Mouse (Mus musculus): Measurements from ENCODE around the gene Cntnap5c. TPM values are rescaled to one million over a fixed set of nuclear protein-coding genes. Genes with fewer than 3 reads are reported as not detected.

The Cntnap5c gene
- polyA plus RNA-seq, 1 experiment: not detected

DNA sequence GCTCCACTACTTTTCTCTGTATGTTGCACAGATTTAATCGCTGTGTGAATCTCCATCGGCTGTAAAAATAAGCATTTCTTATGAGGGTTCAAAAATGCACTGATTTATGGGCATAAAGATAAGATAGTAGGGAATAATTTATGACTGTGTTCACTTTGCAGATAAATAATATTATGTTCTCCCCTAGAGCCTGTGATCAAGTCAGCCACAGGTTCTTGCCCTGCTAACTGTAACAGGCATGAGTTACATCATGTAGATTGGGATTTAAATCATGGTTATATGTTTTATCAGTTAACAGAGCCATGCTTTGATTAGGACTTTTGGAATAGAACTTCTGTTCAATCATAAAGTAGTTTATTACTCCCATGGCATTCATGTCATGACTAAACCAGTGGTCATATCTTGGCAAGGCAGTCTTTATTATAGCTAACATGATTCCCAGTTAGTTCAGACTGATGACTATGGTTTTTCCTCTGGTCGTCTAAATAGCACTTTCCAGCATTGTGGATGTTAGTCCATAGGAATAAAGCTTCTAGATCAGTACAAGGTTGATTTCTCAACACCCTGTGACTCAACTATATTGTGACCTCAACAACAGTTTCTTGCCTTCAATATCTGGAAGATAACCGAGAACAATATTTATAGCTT, 118.5 kb downstream of the Cntnap5c start:
- Histone ChIP-seq H3K36me3 (ENCODE audit: control insufficient read depth, insufficient read depth, low read length) (no peaks in the 10 kb centered on the region), H3K27ac (ENCODE audit: insufficient read depth, low read length) (no peak overlapping the region)
- WGBS: 82% methylated on average over 4 of the region's 4 CpGs

GRCm38 (mm10) chr17:57911770-57912293, 142.5 kb downstream of the Cntnap5c start:
- H3K36me3 ChIP-seq (ENCODE audit: control insufficient read depth, insufficient read depth, low read length): no peaks in the 10 kb centered on the region
- TF ChIP-seq POLR2A (IDR thresholded peaks at IDR 0.05; ENCODE audit: low read depth, low read length) (no peak), CTCF (IDR thresholded peaks at IDR 0.05; ENCODE audit: extremely low read depth, insufficient read depth, insufficient read length, insufficient replicate concordance) (no peak)
- DNase-seq (ENCODE audit: low read depth in 1 of 2, low spot score in 2 of 2): no peak
- no peaks in the 10 kb centered on the region for H3K27me3 ChIP-seq (ENCODE audit: control insufficient read depth, insufficient read depth, low read length)
- no peak overlapping the region for H3K4me3 ChIP-seq (ENCODE audit: extremely low read depth, insufficient read depth, insufficient read length)
- no peak overlapping the region for H3K27ac ChIP-seq (ENCODE audit: insufficient read depth, low read length)
- no peaks in the 10 kb centered on the region for H3K4me1 ChIP-seq (ENCODE audit: control insufficient read depth, insufficient read depth, insufficient read length)

More for the DNA sequence above, 118.5 kb downstream of the Cntnap5c start:
- H3K27me3 ChIP-seq (ENCODE audit: control insufficient read depth, insufficient read depth, low read length): no peaks in the 10 kb centered on the region
- H3K4me1 ChIP-seq (ENCODE audit: control insufficient read depth, insufficient read depth, insufficient read length): no peaks in the 10 kb centered on the region
- DNase-seq (ENCODE audit: low read depth in 1 of 2, low spot score in 2 of 2): no peak
- H3K4me3 ChIP-seq (ENCODE audit: extremely low read depth, insufficient read depth, insufficient read length): no peak overlapping the region
- TF ChIP-seq POLR2A (IDR thresholded peaks at IDR 0.05; ENCODE audit: low read depth, low read length): no peak
- no peak for TF ChIP-seq CTCF (IDR thresholded peaks at IDR 0.05; ENCODE audit: extremely low read depth, insufficient read depth, insufficient read length, insufficient replicate concordance)

GRCm38 (mm10) chr17:57984230-57984629, 214.9 kb downstream of the Cntnap5c start:
- Histone ChIP-seq H3K4me1 (ENCODE audit: control insufficient read depth, insufficient read depth, insufficient read length) (no peaks in the 10 kb centered on the region), H3K27me3 (ENCODE audit: control insufficient read depth, insufficient read depth, low read length) (no peaks in the 10 kb centered on the region), H3K4me3 (ENCODE audit: extremely low read depth, insufficient read depth, insufficient read length) (no peak overlapping the region), H3K27ac (ENCODE audit: insufficient read depth, low read length) (no peak overlapping the region), H3K36me3 (ENCODE audit: control insufficient read depth, insufficient read depth, low read length) (no peaks in the 10 kb centered on the region)
- TF ChIP-seq CTCF (IDR thresholded peaks at IDR 0.05; ENCODE audit: extremely low read depth, insufficient read depth, insufficient read length, insufficient replicate concordance) (no peak), POLR2A (IDR thresholded peaks at IDR 0.05; ENCODE audit: low read depth, low read length) (no peak)
- DNase-seq (ENCODE audit: low read depth in 1 of 2, low spot score in 2 of 2): no peak
- WGBS: 81% methylated on average over 3 of the region's 3 CpGs

DNA sequence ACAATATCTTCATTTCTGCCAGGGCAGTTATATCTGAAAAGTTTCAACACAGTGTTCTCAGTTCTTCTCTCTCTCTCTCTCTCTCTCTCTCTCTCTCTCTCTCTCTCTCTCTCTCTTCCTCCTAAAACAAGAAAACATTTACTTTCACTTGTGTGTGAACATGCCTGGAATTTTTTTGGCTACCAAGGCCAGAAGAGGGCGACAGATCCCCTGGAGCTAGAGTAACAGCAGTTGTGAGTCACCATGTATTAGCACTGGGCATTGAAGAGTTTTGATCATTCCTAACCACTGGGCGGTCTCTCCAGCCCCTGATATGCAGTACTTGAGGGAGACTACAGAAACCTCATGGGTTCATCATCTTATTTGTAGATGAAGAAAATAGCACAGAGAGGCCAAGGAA, 219.1 kb downstream of the Cntnap5c start:
- Histone ChIP-seq H3K27ac (ENCODE audit: insufficient read depth, low read length) (no peak overlapping the region), H3K36me3 (ENCODE audit: control insufficient read depth, insufficient read depth, low read length) (no peaks in the 10 kb centered on the region), H3K4me3 (ENCODE audit: extremely low read depth, insufficient read depth, insufficient read length) (no peak overlapping the region), H3K27me3 (ENCODE audit: control insufficient read depth, insufficient read depth, low read length) (no peaks in the 10 kb centered on the region), H3K4me1 (ENCODE audit: control insufficient read depth, insufficient read depth, insufficient read length) (no peaks in the 10 kb centered on the region)
- no peak for DNase-seq (ENCODE audit: low read depth in 1 of 2, low spot score in 2 of 2)
- TF ChIP-seq POLR2A (IDR thresholded peaks at IDR 0.05; ENCODE audit: low read depth, low read length): no peak
- TF ChIP-seq CTCF (IDR thresholded peaks at IDR 0.05; ENCODE audit: extremely low read depth, insufficient read depth, insufficient read length, insufficient replicate concordance): no peak
- WGBS: 49% methylated on average over 2 of the region's 2 CpGs

DNA sequence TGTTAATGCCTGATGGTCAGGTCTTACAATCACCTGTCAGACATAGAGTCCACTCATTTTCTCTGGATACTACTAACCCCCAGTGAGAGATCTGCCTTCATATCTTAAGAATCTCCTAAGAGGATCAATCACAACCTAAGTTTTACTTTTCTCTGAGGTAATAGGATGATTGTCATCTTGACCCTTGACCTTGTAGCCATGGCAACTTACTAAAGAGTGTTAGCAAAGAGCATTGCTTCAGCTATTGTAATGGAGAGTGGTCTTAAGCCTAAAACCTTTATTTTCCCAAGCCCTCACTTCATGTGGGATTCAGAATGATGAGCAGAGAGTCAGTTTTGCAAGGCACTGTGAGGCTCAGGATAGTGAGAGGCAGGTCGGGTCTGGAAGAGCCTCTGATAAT, 227.1 kb downstream of the Cntnap5c start:
- H3K4me1 ChIP-seq (ENCODE audit: control insufficient read depth, insufficient read depth, insufficient read length): no peaks in the 10 kb centered on the region
- 55% methylated on average over 1 of the region's 1 CpGs for WGBS
- no peaks in the 10 kb centered on the region for H3K27me3 ChIP-seq (ENCODE audit: control insufficient read depth, insufficient read depth, low read length)
- DNase-seq (ENCODE audit: low read depth in 1 of 2, low spot score in 2 of 2): no peak
- TF ChIP-seq POLR2A (IDR thresholded peaks at IDR 0.05; ENCODE audit: low read depth, low read length): no peak
- no peak for TF ChIP-seq CTCF (IDR thresholded peaks at IDR 0.05; ENCODE audit: extremely low read depth, insufficient read depth, insufficient read length, insufficient replicate concordance)
- H3K4me3 ChIP-seq (ENCODE audit: extremely low read depth, insufficient read depth, insufficient read length): no peak overlapping the region
- H3K27ac ChIP-seq (ENCODE audit: insufficient read depth, low read length): no peak overlapping the region
- H3K36me3 ChIP-seq (ENCODE audit: control insufficient read depth, insufficient read depth, low read length): no peaks in the 10 kb centered on the region

GRCm38 (mm10) chr17:57999080-57999479, 229.7 kb downstream of the Cntnap5c start:
- 82% methylated on average over 2 of the region's 2 CpGs for WGBS
- TF ChIP-seq POLR2A (IDR thresholded peaks at IDR 0.05; ENCODE audit: low read depth, low read length) (no peak), CTCF (IDR thresholded peaks at IDR 0.05; ENCODE audit: extremely low read depth, insufficient read depth, insufficient read length, insufficient replicate concordance) (no peak)

GRCm38 (mm10) chr17:58002845-58003244, 233.5 kb downstream of the Cntnap5c start:
- WGBS: 92% methylated on average over 5 of the region's 5 CpGs
- no peaks in the 10 kb centered on the region for H3K27me3 ChIP-seq (ENCODE audit: control insufficient read depth, insufficient read depth, low read length)
- TF ChIP-seq CTCF (IDR thresholded peaks at IDR 0.05; ENCODE audit: extremely low read depth, insufficient read depth, insufficient read length, insufficient replicate concordance) (no peak), POLR2A (IDR thresholded peaks at IDR 0.05; ENCODE audit: low read depth, low read length) (no peak)
- DNase-seq (ENCODE audit: low read depth in 1 of 2, low spot score in 2 of 2): no peak
- H3K27ac ChIP-seq (ENCODE audit: insufficient read depth, low read length): no peak overlapping the region
- no peaks in the 10 kb centered on the region for H3K36me3 ChIP-seq (ENCODE audit: control insufficient read depth, insufficient read depth, low read length)
- H3K4me1 ChIP-seq (ENCODE audit: control insufficient read depth, insufficient read depth, insufficient read length): no peaks in the 10 kb centered on the region
- no peak overlapping the region for H3K4me3 ChIP-seq (ENCODE audit: extremely low read depth, insufficient read depth, insufficient read length)

More at GRCm38 (mm10) chr17:57999080-57999479, 229.7 kb downstream of the Cntnap5c start:
- H3K36me3 ChIP-seq (ENCODE audit: control insufficient read depth, insufficient read depth, low read length): no peaks in the 10 kb centered on the region
- DNase-seq (ENCODE audit: low read depth in 1 of 2, low spot score in 2 of 2): no peak
- no peak overlapping the region for H3K27ac ChIP-seq (ENCODE audit: insufficient read depth, low read length)
- no peaks in the 10 kb centered on the region for H3K4me1 ChIP-seq (ENCODE audit: control insufficient read depth, insufficient read depth, insufficient read length)
- no peaks in the 10 kb centered on the region for H3K27me3 ChIP-seq (ENCODE audit: control insufficient read depth, insufficient read depth, low read length)
- no peak overlapping the region for H3K4me3 ChIP-seq (ENCODE audit: extremely low read depth, insufficient read depth, insufficient read length)

Measured in spleen, adult 2 months (tissue).